Mouse (Mus musculus) midbrain, embryonic 16.5 days (tissue): ENCODE data around the gene Stum. TPM values are rescaled to one million over a fixed set of nuclear protein-coding genes. Genes with fewer than 3 reads are reported as not detected.
A peak's percentile ranks its signal among the peaks of the same experiment; 100 is the strongest.
"Not testable (repeated sequence)": the region's sequence is repeated elsewhere in the genome, so short reads cannot be mapped to it uniquely, and the experiment has no call there.

Experiments used
- ATAC-seq: fragments of 200-750 bp; cut with Nextera tagmentation; 2 replicates; pipeline ENCODE4 v1.8.0; 2017; ENCODE audit warnings: moderate TSS enrichment
- H3K27ac ChIP-seq: fragments of 300-500 bp; sonication (generic); 2 replicates; pipeline ENCODE4 v1.5.1; 2014; ENCODE audit warnings: mild to moderate bottlenecking, low read length, mixed read lengths
- H3K27me3 ChIP-seq: fragments of 300-500 bp; sonication (generic); 2 replicates; pipeline ENCODE4 v1.6.1; 2014; ENCODE audit warnings: low read depth, low read length, mixed read lengths; ENCODE audit not compliant: control insufficient read depth, insufficient read depth
- H3K36me3 ChIP-seq: fragments of 300-500 bp; sonication (generic); 2 replicates; pipeline ENCODE4 v1.6.1; 2014; ENCODE audit warnings: mild to moderate bottlenecking, low read length, moderate library complexity, mixed read lengths; ENCODE audit not compliant: control insufficient read depth, insufficient read depth
- H3K4me1 ChIP-seq: fragments of 300-500 bp; sonication (generic); 2 replicates; pipeline ENCODE4 v1.6.1; 2014; ENCODE audit warnings: mild to moderate bottlenecking, low read length, mixed read lengths; ENCODE audit not compliant: control insufficient read depth, insufficient read depth
- H3K4me2 ChIP-seq: fragments of 300-500 bp; sonication (generic); 2 replicates; pipeline ENCODE4 v1.6.1; 2014; ENCODE audit warnings: mild to moderate bottlenecking, low read length, mixed read lengths
- H3K4me3 ChIP-seq: fragments of 300-500 bp; sonication (generic); 2 replicates; pipeline ENCODE4 v1.5.1; 2014; ENCODE audit warnings: low read depth, mild to moderate bottlenecking, low read length, moderate library complexity, mixed read lengths
- H3K9ac ChIP-seq: fragments of 300-500 bp; sonication (generic); 2 replicates; pipeline ENCODE4 v1.6.1; 2014; ENCODE audit warnings: low read depth, low read length, mixed read lengths
- H3K9me3 ChIP-seq: fragments of 300-500 bp; sonication (generic); replicated peaks from 2 replicates; pipeline ENCODE4 v1.6.1; 2014; ENCODE audit warnings: mild to moderate bottlenecking, low read length, mixed read lengths; ENCODE audit not compliant: control insufficient read depth, poor library complexity, severe bottlenecking
- WGBS: fragments of 180-500 bp; shearing (Covaris S2); extraction: QIAGEN DNeasy Blood & Tissue Kit; methylation state at CpG from one replicate; pipeline ENCODE4 v1.1.7; 2014; 5-methylcytosine and 5-hydroxymethylcytosine counted together
- polyA plus RNA-seq: library from polyadenylated mRNA; unstranded; fragments of >200 nt; fragmentation: Nextera tagmentation; extraction: Ambion mirVana; gene quantifications from 2 replicates; pipeline ENCODE4 v1.2.1, GENCODE M21; 2015

Gene Stum
- polyA plus RNA-seq, 1 experiment from 2014 or later = 11.5 TPM

GRCm38 (mm10) chr1:180391575-180391945 is 91.7 kb downstream of the Stum start:
- H3K36me3 ChIP-seq = no peaks in the 10 kb centered on the region
- WGBS = 93% methylated on average over 4 of the region's 4 CpGs
- H3K4me1 ChIP-seq = peaks cover 14% of the 10 kb centered on the region
- no peak overlapping the region for H3K4me3 ChIP-seq
- no peak overlapping the region for H3K4me2 ChIP-seq
- H3K9me3 ChIP-seq = no peaks in the 10 kb centered on the region
- no peaks in the 10 kb centered on the region for H3K27me3 ChIP-seq
- ATAC-seq = no peak
- H3K9ac ChIP-seq = no peak overlapping the region
- no peak overlapping the region for H3K27ac ChIP-seq

GRCm38 (mm10) chr1:180390746-180391574 is 92.3 kb downstream of the Stum start:
- H3K9ac ChIP-seq = no peak overlapping the region
- ATAC-seq = no peak
- H3K4me2 ChIP-seq = no peak overlapping the region
- H3K4me3 ChIP-seq = no peak overlapping the region
- no peaks in the 10 kb centered on the region for H3K9me3 ChIP-seq
- H3K4me1 ChIP-seq = peaks cover 14% of the 10 kb centered on the region
- H3K36me3 ChIP-seq = no peaks in the 10 kb centered on the region
- no peak overlapping the region for H3K27ac ChIP-seq
- no peaks in the 10 kb centered on the region for H3K27me3 ChIP-seq
- WGBS = 85% methylated on average over 10 of the region's 10 CpGs

- Histone ChIP-seq H3K9me3 (no peaks in the 10 kb centered on the region), H3K4me3 (no peak overlapping the region), H3K36me3 (no peaks in the 10 kb centered on the region), H3K4me1 (peaks cover 14% of the 10 kb centered on the region), H3K27me3 (no peaks in the 10 kb centered on the region), H3K9ac (no peak overlapping the region), H3K4me2 (no peak overlapping the region), H3K27ac (no peak overlapping the region)
- ATAC-seq = no peak
- 74% methylated on average over 3 of the region's 3 CpGs for WGBS
These were observed 93.0 kb downstream of the Stum start for GRCm38 (mm10) chr1:180390321-180390731.

- not testable (repeated sequence) for H3K9ac ChIP-seq, H3K9me3 ChIP-seq, H3K27ac ChIP-seq, H3K4me2 ChIP-seq, H3K36me3 ChIP-seq, H3K4me3 ChIP-seq, ATAC-seq, H3K27me3 ChIP-seq
- H3K4me1 ChIP-seq = peaks cover 14% of the 10 kb centered on the region
- 88% methylated on average over 11 of the region's 11 CpGs for WGBS
These were observed 94.0 kb downstream of the Stum start for GRCm38 (mm10) chr1:180389213-180389760.

- 33% methylated on average over 1 of the region's 1 CpGs for WGBS
- Histone ChIP-seq H3K4me2 (0 out of 2 replicates have a peak overlapping the region, but pooled peaks have one; percentile 74), H3K9ac (no peak overlapping the region), H3K27me3 (no peaks in the 10 kb centered on the region), H3K27ac (no peak overlapping the region), H3K36me3 (no peaks in the 10 kb centered on the region), H3K4me1 (peaks cover 14% of the 10 kb centered on the region), H3K4me3 (no peak overlapping the region), H3K9me3 (no peaks in the 10 kb centered on the region)
- no peak for ATAC-seq
These were observed 94.8 kb downstream of the Stum start for GRCm38 (mm10) chr1:180388481-180388880.

- peaks cover 14% of the 10 kb centered on the region for H3K4me1 ChIP-seq
- ATAC-seq = no peak
- H3K9ac ChIP-seq = peak overlapping the region; percentile 54
- H3K27me3 ChIP-seq = no peaks in the 10 kb centered on the region
- 9% methylated on average over 11 of the region's 11 CpGs for WGBS
- peak overlapping the region; percentile 74 for H3K4me2 ChIP-seq
- H3K27ac ChIP-seq = peak overlapping the region; percentile 74
- H3K4me3 ChIP-seq = peak overlapping the region; percentile 44
- no peaks in the 10 kb centered on the region for H3K36me3 ChIP-seq
- H3K9me3 ChIP-seq = no peaks in the 10 kb centered on the region
These were observed 95.4 kb downstream of the Stum start for GRCm38 (mm10) chr1:180387750-180388480.

GRCm38 (mm10) chr1:180386951-180387749 is 96.2 kb downstream of the Stum start:
- under 1% methylated on average over 27 of the region's 27 CpGs for WGBS
- peak overlapping the region; percentile 74 for H3K4me2 ChIP-seq
- peak overlapping the region; percentile 54 for H3K9ac ChIP-seq
- no peaks in the 10 kb centered on the region for H3K36me3 ChIP-seq
- H3K9me3 ChIP-seq = no peaks in the 10 kb centered on the region
- H3K4me3 ChIP-seq = peak overlapping the region; percentile 44
- H3K27ac ChIP-seq = peak overlapping the region; percentile 74
- H3K4me1 ChIP-seq = peaks cover 14% of the 10 kb centered on the region
- ATAC-seq = peak; percentile 95
- no peaks in the 10 kb centered on the region for H3K27me3 ChIP-seq

- no peaks in the 10 kb centered on the region for H3K27me3 ChIP-seq
- 88% methylated on average over 6 of the region's 6 CpGs for WGBS
- ATAC-seq = no peak
These were observed 98.0 kb downstream of the Stum start for GRCm38 (mm10) chr1:180385308-180385707.

More at GRCm38 (mm10) chr1:180385308-180385707, 98.0 kb downstream of the Stum start:
- no peak overlapping the region for H3K4me3 ChIP-seq
- H3K27ac ChIP-seq = no peak overlapping the region
- H3K9ac ChIP-seq = no peak overlapping the region
- H3K4me2 ChIP-seq = no peak overlapping the region
- no peaks in the 10 kb centered on the region for H3K36me3 ChIP-seq
- peaks cover 14% of the 10 kb centered on the region for H3K4me1 ChIP-seq
- no peaks in the 10 kb centered on the region for H3K9me3 ChIP-seq
